Mouse (Mus musculus): ENCODE results near the gene Chchd2. TPM values are rescaled to one million over a fixed set of nuclear protein-coding genes. Genes with fewer than 3 reads are reported as not detected.

Chchd2 gene
- polyA plus RNA-seq, 1 experiment from 2014 or later = 1,110 TPM

DNA sequence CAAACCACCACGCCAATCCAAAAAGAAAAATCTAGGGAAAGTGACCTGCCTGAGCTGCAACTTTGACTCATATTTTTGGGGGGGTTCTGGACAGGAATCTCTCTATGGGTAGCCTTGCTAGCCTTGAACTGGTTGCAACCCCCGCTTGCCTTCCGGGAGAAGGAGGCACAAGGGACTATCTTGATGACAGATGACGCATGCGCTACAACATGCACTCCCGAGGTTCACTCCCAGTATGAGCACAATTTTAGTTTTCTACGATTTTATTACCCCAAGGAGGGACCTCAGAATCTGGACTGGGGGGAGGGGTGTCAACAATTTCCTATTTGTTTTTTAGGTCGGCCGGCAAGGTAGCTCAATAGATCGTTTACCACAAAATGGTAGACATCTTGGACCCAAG lies 999 bp downstream of the Chchd2 start:
- WGBS = 29% methylated on average over 10 of the region's 10 CpGs
- ATAC-seq (ENCODE audit: low FRiP score, low TSS enrichment) = no peak
- peaks cover 13% of the 10 kb centered on the region for H3K4me1 ChIP-seq (ENCODE audit: insufficient read depth, low read length)

DNA sequence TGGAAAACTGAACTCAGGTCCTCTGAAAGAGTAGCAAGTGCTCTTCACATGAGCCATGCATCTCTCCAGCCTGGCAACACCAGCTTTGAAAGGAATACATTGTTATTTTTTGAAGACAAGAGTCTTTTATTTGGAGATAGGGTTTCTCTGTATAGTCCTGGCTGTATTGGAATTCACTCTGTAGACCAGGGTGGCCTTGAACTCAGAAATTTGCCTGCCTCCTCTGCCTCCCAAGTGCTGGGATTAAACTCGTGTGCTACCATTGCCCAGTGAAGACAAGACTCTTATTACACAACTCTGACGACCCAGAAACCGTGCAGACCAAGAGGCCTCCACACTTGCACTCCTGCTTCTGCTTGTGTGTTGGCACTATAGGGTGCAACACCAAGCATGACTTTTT lies 7.4 kb downstream of the Chchd2 start:
- Histone ChIP-seq H3K4me2 (replicated peaks; ENCODE audit: low read depth, low read length) (no peak overlapping the region), H3K27me3 (ENCODE audit: insufficient read depth, low read length) (no peaks in the 10 kb centered on the region), H3K4me3 (ENCODE audit: low read length) (no peak overlapping the region), H3K9ac (replicated peaks; ENCODE audit: low read length) (no peak overlapping the region), H3K27ac (ENCODE audit: low read length) (no peak overlapping the region), H3K36me3 (ENCODE audit: insufficient read depth, low read length) (peaks cover 40% of the 10 kb centered on the region), H3K9me3 (ENCODE audit: low read length) (no peaks in the 10 kb centered on the region), H3K4me1 (ENCODE audit: insufficient read depth, low read length) (no peaks in the 10 kb centered on the region)
- no peak for ATAC-seq (ENCODE audit: low FRiP score, low TSS enrichment)
- 79% methylated on average over 3 of the region's 3 CpGs for WGBS

More for the DNA sequence above, 999 bp downstream of the Chchd2 start:
- Histone ChIP-seq H3K27ac (ENCODE audit: low read length) (peak overlapping the region; percentile 98; the same call in 1 of the 2 replicates), H3K36me3 (ENCODE audit: insufficient read depth, low read length) (peaks cover 32% of the 10 kb centered on the region), H3K4me2 (replicated peaks; ENCODE audit: low read depth, low read length) (peak overlapping the region; percentile 91), H3K27me3 (ENCODE audit: insufficient read depth, low read length) (no peaks in the 10 kb centered on the region), H3K9ac (replicated peaks; ENCODE audit: low read length) (peak overlapping the region; percentile 95), H3K4me3 (ENCODE audit: low read length) (peak overlapping the region; percentile 92), H3K9me3 (ENCODE audit: low read length) (no peaks in the 10 kb centered on the region)

DNA sequence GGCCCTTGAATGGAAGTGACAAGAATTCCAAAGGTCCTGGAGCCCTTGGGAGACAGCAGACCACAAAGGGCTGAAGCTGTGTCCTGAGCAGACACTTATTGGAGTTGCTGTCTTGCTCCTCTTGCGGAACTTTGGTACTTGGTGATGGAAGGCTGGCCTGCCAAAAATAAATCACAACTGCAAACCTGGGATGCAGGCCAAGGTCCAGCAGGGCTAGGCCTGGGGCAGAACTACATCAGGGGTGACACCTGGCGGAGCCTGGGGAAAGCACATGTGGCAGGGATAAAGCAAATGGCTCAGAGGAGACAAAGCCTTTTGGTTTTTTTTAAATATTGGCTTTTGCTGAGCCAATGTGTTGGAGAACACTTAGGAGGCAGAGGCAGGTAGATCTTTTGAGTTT lies 8.3 kb downstream of the Chchd2 start:
- H3K36me3 ChIP-seq (ENCODE audit: insufficient read depth, low read length) = peaks cover 31% of the 10 kb centered on the region
- no peak overlapping the region for H3K9ac ChIP-seq (replicated peaks; ENCODE audit: low read length)
- no peaks in the 10 kb centered on the region for H3K27me3 ChIP-seq (ENCODE audit: insufficient read depth, low read length)
- H3K4me2 ChIP-seq (replicated peaks; ENCODE audit: low read depth, low read length) = no peak overlapping the region
- WGBS = 39% methylated on average over 2 of the region's 2 CpGs
- 0 out of 2 replicates have a peak, but pooled peaks have one; percentile 70 for ATAC-seq (ENCODE audit: low FRiP score, low TSS enrichment)
- no peak overlapping the region for H3K27ac ChIP-seq (ENCODE audit: low read length)
- no peaks in the 10 kb centered on the region for H3K9me3 ChIP-seq (ENCODE audit: low read length)
- H3K4me3 ChIP-seq (ENCODE audit: low read length) = no peak overlapping the region
- no peaks in the 10 kb centered on the region for H3K4me1 ChIP-seq (ENCODE audit: insufficient read depth, low read length)

DNA sequence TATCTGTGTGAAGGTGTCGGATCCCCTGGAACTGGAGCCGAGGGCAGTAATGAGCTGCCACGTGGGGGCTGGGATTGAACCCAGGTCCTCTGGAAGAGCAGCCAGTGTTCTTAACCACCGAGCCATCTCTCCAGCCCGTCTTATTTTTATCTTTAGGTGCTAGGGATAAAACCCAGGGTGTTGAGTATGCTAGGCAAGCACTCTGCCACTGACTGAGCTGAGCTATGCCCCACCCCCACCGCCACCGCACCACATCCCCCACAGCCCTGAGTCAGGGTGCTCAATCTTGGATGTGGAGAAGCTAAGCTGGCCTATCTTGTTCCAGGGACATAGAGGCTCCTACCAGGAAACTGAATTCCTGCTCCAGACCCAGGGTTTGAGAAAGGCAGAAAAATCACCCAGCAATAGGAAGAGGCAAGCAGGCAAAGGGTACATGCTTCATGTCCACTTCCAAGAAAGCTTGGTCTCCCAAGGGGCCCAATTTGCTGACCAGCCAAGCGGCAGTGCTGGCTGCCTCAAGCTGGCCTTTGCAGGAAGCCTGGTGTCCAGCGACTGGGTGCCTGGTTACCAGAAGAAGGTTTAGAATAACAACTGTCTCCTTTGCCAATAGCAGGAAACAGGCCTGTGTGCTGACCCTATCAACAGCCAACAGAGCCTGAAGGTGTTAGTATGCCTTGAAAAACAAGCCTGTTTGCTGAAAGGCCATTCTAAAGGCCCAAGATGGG lies 9.4 kb downstream of the Chchd2 start:
- Histone ChIP-seq H3K4me2 (replicated peaks; ENCODE audit: low read depth, low read length) (no peak overlapping the region), H3K4me3 (ENCODE audit: low read length) (no peak overlapping the region), H3K27ac (ENCODE audit: low read length) (no peak overlapping the region), H3K36me3 (ENCODE audit: insufficient read depth, low read length) (peaks cover 25% of the 10 kb centered on the region), H3K9ac (replicated peaks; ENCODE audit: low read length) (no peak overlapping the region), H3K9me3 (ENCODE audit: low read length) (no peaks in the 10 kb centered on the region), H3K27me3 (ENCODE audit: insufficient read depth, low read length) (no peaks in the 10 kb centered on the region), H3K4me1 (ENCODE audit: insufficient read depth, low read length) (no peaks in the 10 kb centered on the region)
- WGBS = 73% methylated on average over 9 of the region's 9 CpGs
- no peak for ATAC-seq (ENCODE audit: low FRiP score, low TSS enrichment)

DNA sequence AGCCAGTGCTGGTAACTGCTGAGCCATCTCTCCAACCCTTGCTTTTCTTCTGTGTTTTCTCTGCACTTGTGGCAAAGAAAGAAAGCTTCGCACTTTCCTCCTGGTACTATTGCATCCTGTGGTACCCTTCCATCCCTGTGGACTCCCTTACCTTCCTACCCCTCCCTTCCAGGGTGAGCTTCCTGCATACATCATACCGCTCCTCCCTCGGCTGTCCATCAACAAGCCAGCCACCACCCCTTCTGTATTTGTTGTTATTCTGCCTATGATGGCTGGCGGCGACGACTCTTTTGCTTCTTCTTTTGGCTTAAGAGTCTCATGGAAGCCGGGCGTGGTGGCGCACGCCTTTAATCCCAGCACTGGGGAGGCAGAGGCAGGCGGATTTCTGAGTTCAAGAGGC lies 12.2 kb downstream of the Chchd2 start:
- no peak overlapping the region for H3K4me2 ChIP-seq (replicated peaks; ENCODE audit: low read depth, low read length)
- H3K9me3 ChIP-seq (ENCODE audit: low read length) = no peaks in the 10 kb centered on the region
- H3K4me1 ChIP-seq (ENCODE audit: insufficient read depth, low read length) = no peaks in the 10 kb centered on the region
- 0 out of 2 replicates have a peak, but pooled peaks cover under 1% of the 10 kb centered on the region for H3K36me3 ChIP-seq (ENCODE audit: insufficient read depth, low read length)
- H3K27me3 ChIP-seq (ENCODE audit: insufficient read depth, low read length) = no peaks in the 10 kb centered on the region
- H3K9ac ChIP-seq (replicated peaks; ENCODE audit: low read length) = no peak overlapping the region
- 79% methylated on average over 11 of the region's 11 CpGs for WGBS
- no peak overlapping the region for H3K27ac ChIP-seq (ENCODE audit: low read length)
- no peak overlapping the region for H3K4me3 ChIP-seq (ENCODE audit: low read length)
- ATAC-seq (ENCODE audit: low FRiP score, low TSS enrichment) = no peak

DNA sequence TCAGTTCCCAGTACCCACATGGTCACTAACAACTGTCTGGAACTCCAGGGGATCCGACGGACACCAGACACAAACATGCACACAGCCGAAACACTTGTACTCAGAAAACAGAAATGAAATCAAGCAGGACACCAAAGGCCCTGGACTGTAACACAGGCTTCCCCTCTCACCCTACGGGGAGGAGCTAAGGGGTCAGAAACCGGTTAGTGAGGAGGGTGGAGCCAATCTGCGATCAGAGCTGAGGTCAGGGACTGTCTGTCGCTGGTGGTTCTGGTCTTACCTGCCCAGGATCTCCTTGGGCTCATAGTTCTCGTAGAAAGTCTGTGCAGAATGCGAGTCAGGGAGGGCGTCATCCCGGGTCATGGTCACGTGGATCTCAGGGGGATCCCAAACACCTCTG lies 13.3 kb downstream of the Chchd2 start:
- Histone ChIP-seq H3K9me3 (ENCODE audit: low read length) (no peaks in the 10 kb centered on the region), H3K27me3 (ENCODE audit: insufficient read depth, low read length) (no peaks in the 10 kb centered on the region), H3K4me2 (replicated peaks; ENCODE audit: low read depth, low read length) (no peak overlapping the region), H3K4me1 (ENCODE audit: insufficient read depth, low read length) (no peaks in the 10 kb centered on the region), H3K27ac (ENCODE audit: low read length) (no peak overlapping the region), H3K36me3 (ENCODE audit: insufficient read depth, low read length) (no peaks in the 10 kb centered on the region), H3K9ac (replicated peaks; ENCODE audit: low read length) (no peak overlapping the region), H3K4me3 (ENCODE audit: low read length) (no peak overlapping the region)
- no peak for ATAC-seq (ENCODE audit: low FRiP score, low TSS enrichment)
- whole genome bisulfite sequencing = 81% methylated on average over 12 of the region's 12 CpGs

DNA sequence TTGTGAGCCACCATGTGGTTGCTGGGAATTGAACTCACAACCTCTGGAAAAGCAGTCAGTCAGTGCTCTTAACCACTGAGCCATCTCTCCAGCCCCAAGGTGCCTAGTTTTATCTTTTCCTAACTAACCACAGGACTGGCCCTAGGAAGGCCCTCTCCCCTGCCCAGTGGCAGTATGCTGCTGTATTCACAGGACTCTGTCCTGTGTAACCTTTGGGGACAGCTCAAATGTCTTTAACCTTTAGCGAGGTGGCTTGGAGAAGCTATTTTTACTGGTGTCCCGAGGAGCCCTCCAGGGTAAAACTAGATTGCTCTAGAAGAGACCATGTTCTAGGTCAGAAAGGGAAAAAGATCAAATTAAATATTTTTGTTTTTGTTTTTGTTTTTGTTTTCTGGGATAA lies 16.0 kb downstream of the Chchd2 start:
- Histone ChIP-seq H3K4me1 (ENCODE audit: insufficient read depth, low read length) (no peaks in the 10 kb centered on the region), H3K4me2 (replicated peaks; ENCODE audit: low read depth, low read length) (no peak overlapping the region), H3K27me3 (ENCODE audit: insufficient read depth, low read length) (no peaks in the 10 kb centered on the region), H3K9me3 (ENCODE audit: low read length) (no peaks in the 10 kb centered on the region), H3K36me3 (ENCODE audit: insufficient read depth, low read length) (no peaks in the 10 kb centered on the region), H3K9ac (replicated peaks; ENCODE audit: low read length) (no peak overlapping the region), H3K27ac (ENCODE audit: low read length) (no peak overlapping the region), H3K4me3 (ENCODE audit: low read length) (no peak overlapping the region)
- WGBS = 74% methylated on average over 2 of the region's 2 CpGs
- no peak for ATAC-seq (ENCODE audit: low FRiP score, low TSS enrichment)

DNA sequence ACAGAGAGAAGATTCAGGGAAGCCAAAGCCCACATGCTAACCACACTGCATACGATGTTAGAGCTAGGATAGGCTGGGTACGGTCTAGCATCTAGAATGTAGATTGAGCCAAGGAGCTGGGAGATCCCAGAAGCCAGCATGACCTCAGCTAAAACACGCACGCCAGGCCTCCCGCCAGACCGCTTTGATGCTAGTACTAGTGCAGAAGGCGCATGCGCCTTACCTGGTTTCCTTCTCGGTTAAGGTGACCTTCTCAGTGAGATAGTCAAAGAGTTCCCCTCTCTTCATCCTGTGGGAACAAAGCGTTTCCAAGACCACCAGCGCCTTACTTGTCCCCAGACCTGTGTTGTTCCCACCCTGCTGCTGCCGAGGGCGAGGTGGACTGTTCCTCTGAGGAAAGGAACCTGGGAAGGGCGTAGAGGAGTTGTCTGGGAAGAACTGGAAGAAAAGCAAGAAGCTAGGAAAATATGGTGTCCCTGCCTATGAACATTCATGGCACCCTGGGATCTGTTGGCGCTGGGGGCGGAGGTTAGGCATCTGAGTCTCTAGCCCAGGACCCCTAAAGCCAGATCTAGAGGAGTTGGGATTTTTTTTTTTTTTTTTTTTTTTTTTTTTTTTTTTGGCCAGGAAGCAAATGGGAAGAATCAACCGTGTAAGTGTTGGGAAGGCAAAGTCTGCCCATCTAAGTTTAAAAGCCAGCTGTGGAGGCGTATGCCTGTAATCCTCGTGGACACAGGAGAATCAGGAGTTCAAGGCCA lies 17.9 kb downstream of the Chchd2 start:
- Histone ChIP-seq H3K9me3 (ENCODE audit: low read length) (no peaks in the 10 kb centered on the region), H3K27me3 (ENCODE audit: insufficient read depth, low read length) (no peaks in the 10 kb centered on the region), H3K27ac (ENCODE audit: low read length) (no peak overlapping the region), H3K4me3 (ENCODE audit: low read length) (no peak overlapping the region), H3K36me3 (ENCODE audit: insufficient read depth, low read length) (no peaks in the 10 kb centered on the region), H3K9ac (replicated peaks; ENCODE audit: low read length) (no peak overlapping the region), H3K4me2 (replicated peaks; ENCODE audit: low read depth, low read length) (no peak overlapping the region), H3K4me1 (ENCODE audit: insufficient read depth, low read length) (peaks cover 2% of the 10 kb centered on the region)
- ATAC-seq (ENCODE audit: low FRiP score, low TSS enrichment) = no peak
- 87% methylated on average over 19 of the region's 19 CpGs for WGBS

DNA sequence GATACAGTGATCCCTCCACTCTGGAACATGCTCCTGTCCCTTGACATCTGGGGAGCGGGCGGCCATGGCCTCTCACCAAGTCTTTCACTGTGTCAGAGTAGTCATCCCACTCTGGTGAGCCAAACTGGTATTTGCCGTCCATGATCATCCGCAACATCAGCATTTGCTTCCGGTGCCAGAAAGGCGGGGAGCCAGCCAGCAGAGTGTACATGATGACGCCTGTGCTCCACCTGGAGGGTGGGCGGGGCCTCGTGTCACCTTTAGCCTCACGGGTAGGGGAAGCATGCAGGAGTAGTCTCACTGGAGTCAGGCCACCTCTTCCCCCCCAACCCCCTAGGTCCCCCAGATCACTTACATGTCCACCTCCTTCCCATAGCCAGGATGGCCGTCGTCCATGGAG lies 21.4 kb downstream of the Chchd2 start:
- no peaks in the 10 kb centered on the region; the same call in 1 of the 2 replicates for H3K9me3 ChIP-seq (ENCODE audit: low read length)
- H3K36me3 ChIP-seq (ENCODE audit: insufficient read depth, low read length) = peaks cover 14% of the 10 kb centered on the region
- WGBS = 83% methylated on average over 12 of the region's 12 CpGs
- H3K9ac ChIP-seq (replicated peaks; ENCODE audit: low read length) = no peak overlapping the region
- H3K4me1 ChIP-seq (ENCODE audit: insufficient read depth, low read length) = peaks cover 6% of the 10 kb centered on the region
- H3K27me3 ChIP-seq (ENCODE audit: insufficient read depth, low read length) = no peaks in the 10 kb centered on the region
- no peak for ATAC-seq (ENCODE audit: low FRiP score, low TSS enrichment)
- no peak overlapping the region for H3K4me3 ChIP-seq (ENCODE audit: low read length)
- no peak overlapping the region for H3K4me2 ChIP-seq (replicated peaks; ENCODE audit: low read depth, low read length)
- no peak overlapping the region for H3K27ac ChIP-seq (ENCODE audit: low read length)

DNA sequence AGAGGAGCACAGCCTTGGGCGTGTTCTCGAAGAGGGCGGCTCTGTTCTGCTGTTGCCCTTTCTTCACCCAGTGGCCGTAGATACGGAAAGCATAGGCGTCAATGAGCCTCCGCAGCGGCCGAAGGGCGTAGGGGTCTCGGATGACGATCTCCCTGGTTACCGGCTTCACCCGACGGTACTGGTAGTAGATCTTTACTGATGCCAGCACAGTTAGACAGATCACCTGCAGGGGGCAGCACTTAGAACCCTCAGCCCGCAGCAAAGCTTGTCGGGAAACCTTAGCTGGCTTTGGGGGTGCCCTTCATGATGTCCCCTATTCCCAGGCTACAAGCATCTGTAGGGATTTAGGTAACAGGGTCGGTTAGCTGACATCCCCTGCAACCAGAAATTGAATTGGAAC lies 22.8 kb downstream of the Chchd2 start:
- peak; percentile 39; the same call in 1 of the 2 replicates for ATAC-seq (ENCODE audit: low FRiP score, low TSS enrichment)
- peak overlapping the region; percentile 33 for H3K4me2 ChIP-seq (replicated peaks; ENCODE audit: low read depth, low read length)

More for the DNA sequence above, 22.8 kb downstream of the Chchd2 start:
- H3K9ac ChIP-seq (replicated peaks; ENCODE audit: low read length) = 0 out of 2 replicates have a peak overlapping the region, but pooled peaks have one; percentile 38
- 7% methylated on average over 18 of the region's 18 CpGs for WGBS
- H3K36me3 ChIP-seq (ENCODE audit: insufficient read depth, low read length) = peaks cover 23% of the 10 kb centered on the region
- no peaks in the 10 kb centered on the region for H3K27me3 ChIP-seq (ENCODE audit: insufficient read depth, low read length)
- no peak overlapping the region for H3K27ac ChIP-seq (ENCODE audit: low read length)
- H3K4me3 ChIP-seq (ENCODE audit: low read length) = peak overlapping the region; percentile 13; the same call in 1 of the 2 replicates
- no peaks in the 10 kb centered on the region; the same call in 1 of the 2 replicates for H3K9me3 ChIP-seq (ENCODE audit: low read length)
- peaks cover 6% of the 10 kb centered on the region for H3K4me1 ChIP-seq (ENCODE audit: insufficient read depth, low read length)
